Mouse (Mus musculus): Measurements from ENCODE around the gene Hmg20a.

DNA sequence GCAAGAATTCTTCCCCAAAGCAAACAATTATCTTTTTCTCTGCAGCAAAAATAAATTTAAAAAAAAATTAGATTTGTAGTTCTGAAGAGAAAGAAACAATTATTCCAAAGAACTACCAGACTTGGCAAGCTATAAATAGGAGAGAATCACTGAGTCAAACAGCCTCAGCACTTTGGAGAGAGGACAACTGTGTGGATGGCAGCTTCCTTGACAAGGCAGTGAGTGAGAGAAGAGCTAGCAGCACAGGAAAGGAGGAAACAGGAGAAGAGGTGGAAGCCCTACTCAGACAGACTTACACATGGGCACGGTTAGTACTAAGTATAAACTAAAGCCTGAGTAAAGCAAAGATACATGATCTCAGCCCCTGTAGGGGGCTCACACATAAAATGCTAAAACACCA lies 22.1 kb upstream of the Hmg20a start:
- no peak for TF ChIP-seq CTCF (IDR thresholded peaks at IDR 0.05; ENCODE audit: borderline replicate concordance, control insufficient read depth, extremely low read depth, insufficient read depth, low read length, poor library complexity)
- TF ChIP-seq POLR2A (IDR thresholded peaks at IDR 0.05; ENCODE audit: control insufficient read depth, extremely low read depth, insufficient read depth, low read length, poor library complexity) = no peak

Measured in thymus, adult 2 months (tissue).